Comparison of ENCODE assay signal across 8 mouse cellular contexts in the genomic region with DNA sequence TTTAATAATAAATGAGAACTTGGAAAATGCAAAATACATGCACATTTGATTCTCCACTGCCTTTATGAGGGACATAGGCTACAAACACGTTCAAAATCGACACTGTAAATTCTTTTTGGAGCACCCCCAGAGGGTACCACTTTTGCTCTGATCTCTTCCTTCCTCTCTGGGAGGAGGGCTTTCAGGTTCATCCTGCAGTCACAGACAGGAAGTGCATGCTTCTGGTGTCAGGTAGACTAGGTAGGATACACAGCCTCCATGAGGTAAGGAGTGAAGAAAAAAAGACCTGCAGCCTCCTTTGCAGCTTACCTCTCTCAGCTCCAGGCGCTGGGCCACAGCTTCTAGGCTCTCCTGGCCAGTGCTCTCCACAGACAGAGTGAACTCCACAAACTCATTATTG. TPM values are rescaled to one million over a fixed set of nuclear protein-coding genes. Genes with fewer than 3 reads are reported as not detected.
DNase-seq lines count a peak whose midpoint lies in the region; ATAC-seq lines count a peak whose summit lies in the region.

No protein-coding gene starts in this region.

- 74% methylated on average over 3 of the region's 3 CpGs for WGBS in forebrain, embryonic 15.5 days
- 40% methylated on average over 3 of the region's 3 CpGs for WGBS in liver, embryonic 16.5 days (ENCODE audit: insufficient replicate concordance)

- H3K27ac ChIP-seq in forebrain, embryonic 15.5 days (replicated peaks), result no peak overlapping the region
- H3K27ac ChIP-seq in liver, embryonic 16.5 days (ENCODE audit: low read length), result no peak overlapping the region

- peaks cover 39% of the 10 kb centered on the region for H3K27me3 ChIP-seq in erythroblast, embryonic 14.5 days (ENCODE audit: control insufficient read depth)
- H3K27me3 ChIP-seq in forebrain, embryonic 15.5 days, result no peaks in the 10 kb centered on the region
- peaks cover 27% of the 10 kb centered on the region for H3K27me3 ChIP-seq in liver, embryonic 16.5 days (ENCODE audit: control insufficient read depth, insufficient read depth, low read depth, low read length)

- no peaks in the 10 kb centered on the region for H3K36me3 ChIP-seq in erythroblast, embryonic 14.5 days (ENCODE audit: control insufficient read depth)
- H3K36me3 ChIP-seq in forebrain, embryonic 15.5 days, result no peaks in the 10 kb centered on the region
- no peaks in the 10 kb centered on the region for H3K36me3 ChIP-seq in liver, embryonic 16.5 days (ENCODE audit: control insufficient read depth, insufficient read depth)

- H3K4me3 ChIP-seq in erythroblast, embryonic 14.5 days (replicated peaks), result peak overlapping the region; percentile 69
- peak overlapping the region; percentile 68 for H3K4me3 ChIP-seq in forebrain, embryonic 15.5 days
- peak overlapping the region; percentile 60 for H3K4me3 ChIP-seq in liver, embryonic 16.5 days (ENCODE audit: low read depth, low read length)

- peak; percentile 32 for DNase-seq in CD4-positive, CD25-positive, alpha-beta regulatory T cell, adult 2 months (ENCODE audit: low read depth, low spot score)
- no peak for DNase-seq in adrenal gland, postnatal 36 days
- no peak for DNase-seq in frontal cortex, postnatal 14 days (ENCODE audit: low spot score in 2 of 2)
- no peak for DNase-seq in spleen, postnatal 10 days (ENCODE audit: low spot score in 2 of 2)

- H3K4me2 ChIP-seq in forebrain, embryonic 15.5 days (replicated peaks), result peak overlapping the region; percentile 78
- peak overlapping the region; percentile 66 for H3K4me2 ChIP-seq in liver, embryonic 16.5 days (ENCODE audit: low read depth, low read length)

- H3K4me1 ChIP-seq in erythroblast, embryonic 14.5 days (ENCODE audit: control insufficient read depth), result peaks cover 26% of the 10 kb centered on the region
- H3K4me1 ChIP-seq in forebrain, embryonic 15.5 days, result peaks cover 38% of the 10 kb centered on the region
- peaks cover 13% of the 10 kb centered on the region for H3K4me1 ChIP-seq in liver, embryonic 16.5 days (ENCODE audit: control insufficient read depth, low read depth, low read length)

- ATAC-seq in erythroblast, adult 5-6 weeks (replicated peaks; ENCODE audit: low FRiP score, poor library complexity, severe bottlenecking), result no peak
- no peak for ATAC-seq in forebrain, embryonic 15.5 days (replicated peaks)
- no peak for ATAC-seq in liver, embryonic 16.5 days (ENCODE audit: low read depth)

- H3K9ac ChIP-seq in forebrain, embryonic 15.5 days (replicated peaks), result peak overlapping the region; percentile 68; the same call in 1 of the 2 replicates
- no peak overlapping the region; the same call in 1 of the 2 replicates for H3K9ac ChIP-seq in liver, embryonic 16.5 days (ENCODE audit: low read depth, low read length)

- H3K9me3 ChIP-seq in erythroblast, embryonic 14.5 days (ENCODE audit: control insufficient read depth, low read length), result peaks cover 1% of the 10 kb centered on the region; the same call in 1 of the 2 replicates
- no peaks in the 10 kb centered on the region for H3K9me3 ChIP-seq in forebrain, embryonic 15.5 days
- H3K9me3 ChIP-seq in liver, embryonic 16.5 days (replicated peaks; ENCODE audit: control insufficient read depth, low read length), result no peaks in the 10 kb centered on the region

RNA-seq across cellular contexts. Expression of gene Ptpn21, which starts 4.0 kb away (rescaled TPM):
- not detected in 2 replicates for polyA plus RNA-seq in erythroblast, embryonic 14.5 days (2012)
- total RNA-seq in erythroblast, adult 5-6 weeks (2015; ENCODE audit: low replicate concordance), result 0.21 and 0.58 TPM in 2 replicates
- total RNA-seq in erythroblast, adult 5-6 weeks (2017; ENCODE audit: low replicate concordance), result 0.70 and 2.2 TPM in 2 replicates
- polyA plus RNA-seq in forebrain, embryonic 15.5 days (2015; fragmentation: Nextera tagmentation; extraction: Ambion mirVana), result 5.0 and 6.7 TPM in 2 replicates
- polyA plus RNA-seq in liver, embryonic 16.5 days (2015; fragmentation: Nextera tagmentation; extraction: Ambion mirVana), result 2.2 and 2.9 TPM in 2 replicates
- total RNA-seq in adrenal gland, postnatal 36 days (2021), result 10 to 100 TPM; 20.2 to 23.6 TPM

RNA-seq across cellular contexts. Expression of gene Zc3h14, which starts 13.6 kb away (rescaled TPM):
- polyA plus RNA-seq in erythroblast, embryonic 14.5 days (2012), result 0.36 and 0.65 TPM in 2 replicates
- total RNA-seq in erythroblast, adult 5-6 weeks (2015; ENCODE audit: low replicate concordance), result 50.4 and 53.4 TPM in 2 replicates
- 38.3 and 39.4 TPM in 2 replicates for total RNA-seq in erythroblast, adult 5-6 weeks (2017; ENCODE audit: low replicate concordance)
- polyA plus RNA-seq in forebrain, embryonic 15.5 days (2015; fragmentation: Nextera tagmentation; extraction: Ambion mirVana), result 126 and 127 TPM in 2 replicates
- 30.8 and 31.8 TPM in 2 replicates for polyA plus RNA-seq in liver, embryonic 16.5 days (2015; fragmentation: Nextera tagmentation; extraction: Ambion mirVana)
- total RNA-seq in adrenal gland, postnatal 36 days (2021), result 10 to 100 TPM; 84.9 to 86.1 TPM

Comparison
In these comparisons a context has a peak if more than half of its experiments do, and no peak if none do; other contexts are left out.
1. RNA of gene Zc3h14, which starts 13.6 kb away (polyA plus RNA-seq): 126 to 127 TPM in forebrain, embryonic 15.5 days and 30.8 to 31.8 TPM in liver, embryonic 16.5 days; 0.36 to 0.65 TPM in erythroblast, embryonic 14.5 days; every median in the first group is over 10 times any median in the second.
2. Peak in every context shown above with its lines, with median percentiles within 50 percentile points of each other: H3K4me3 ChIP-seq.